Mouse (Mus musculus) C2C12 (cell line): ENCODE results near the gene Dync1i1. TPM values are rescaled to one million over a fixed set of nuclear protein-coding genes. Genes with fewer than 3 reads are reported as not detected.

ENCODE experiments used
- H3K27me3 ChIP-seq: one replicate; pipeline ENCODE4 v1.6.1; 2011; ENCODE audit not compliant: control insufficient read depth, insufficient read depth, insufficient read length
- H3K36me3 ChIP-seq: one replicate; pipeline ENCODE4 v1.6.1; 2011; ENCODE audit not compliant: control insufficient read depth, insufficient read depth
- H3K4me3 ChIP-seq: one replicate; pipeline ENCODE4 v1.5.1; 2011; ENCODE audit warnings: mild to moderate bottlenecking, control low read depth; ENCODE audit not compliant: poor library complexity, insufficient read depth, severe bottlenecking
- H3K79me2 ChIP-seq: one replicate; pipeline ENCODE4 v1.6.1; 2011; ENCODE audit not compliant: control insufficient read depth, insufficient read depth
- H3K79me3 ChIP-seq: one replicate; pipeline ENCODE4 v1.6.1; 2011; ENCODE audit warnings: low read depth, control low read depth
- H3ac ChIP-seq: one replicate; pipeline ENCODE3; 2011; ENCODE audit warnings: low read depth; ENCODE audit not compliant: control insufficient read depth, insufficient read length
- CEBPB ChIP-seq: IDR thresholded peaks from one replicate; pipeline ENCODE4 v1.6.1; 2011; ENCODE audit warnings: low read depth, mild to moderate bottlenecking, control low read depth, moderate library complexity
- CTCF ChIP-seq: IDR thresholded peaks from one replicate; pipeline ENCODE4 v1.5.1; 2011; ENCODE audit not compliant: control insufficient read depth, insufficient read depth, insufficient read length
- FOSL1 ChIP-seq: IDR thresholded peaks from one replicate; pipeline ENCODE4 v1.8.0; 2011; ENCODE audit warnings: mild to moderate bottlenecking, low read length; ENCODE audit not compliant: poor library complexity, insufficient read depth, severe bottlenecking
- MAX ChIP-seq: IDR thresholded peaks from one replicate; pipeline ENCODE4 v1.6.1; 2011; ENCODE audit warnings: mild to moderate bottlenecking, control low read depth
- MYOD1 ChIP-seq: IDR thresholded peaks from one replicate; pipeline ENCODE4 v1.6.1; 2011; ENCODE audit warnings: low read depth; ENCODE audit not compliant: control insufficient read depth, insufficient read length
- MYOG ChIP-seq: IDR thresholded peaks from one replicate; pipeline ENCODE4 v1.6.1; 2011; ENCODE audit not compliant: control insufficient read depth, insufficient read length; ENCODE audit errors: extremely low read depth
- USF1 ChIP-seq: IDR thresholded peaks from one replicate; pipeline ENCODE4 v1.6.1; 2011; ENCODE audit warnings: low read depth, mild to moderate bottlenecking, control low read depth, moderate library complexity
- polyA plus RNA-seq: library from polyadenylated mRNA; unstranded; fragments of >200 nt; fragmentation: generic; extraction: Trizol; gene quantifications from one replicate; pipeline ENCODE4 v1.2.1, GENCODE M21; 2012; ENCODE audit warnings: missing spikeins

Gene Dync1i1
- polyA plus RNA-seq, 1 experiment: 0.26 TPM

DNA sequence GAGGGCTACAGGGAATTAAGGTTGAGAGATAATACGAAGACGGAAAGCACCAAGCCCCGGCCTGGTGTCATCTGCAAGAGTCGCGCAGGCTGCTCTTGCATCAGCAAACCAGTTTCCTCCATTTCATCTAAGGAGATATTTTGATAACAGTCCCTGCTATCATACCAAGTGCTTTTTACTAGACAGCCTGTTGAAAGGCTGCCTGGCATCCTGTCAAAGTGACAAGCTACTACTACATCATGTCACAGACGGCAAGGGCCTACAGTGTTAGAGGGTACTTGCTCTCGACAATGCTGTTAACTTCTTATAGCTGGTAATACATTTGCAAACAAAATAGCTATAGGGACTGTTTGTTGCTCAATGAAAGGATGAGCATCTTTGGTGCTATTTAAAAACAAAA lies 345.6 kb downstream of the Dync1i1 start:
- no peaks in the 10 kb centered on the region for H3K79me2 ChIP-seq
- TF ChIP-seq USF1 (no peak), MAX (no peak), FOSL1 (no peak), CTCF (no peak), MYOD1 (no peak), CEBPB (no peak), MYOG (no peak)
- H3ac ChIP-seq: no peak overlapping the region
- no peaks in the 10 kb centered on the region for H3K79me3 ChIP-seq
- no peaks in the 10 kb centered on the region for H3K36me3 ChIP-seq
- no peak overlapping the region for H3K4me3 ChIP-seq
- H3K27me3 ChIP-seq: no peaks in the 10 kb centered on the region

- no peak for TF ChIP-seq FOSL1
- TF ChIP-seq MAX: no peak
- TF ChIP-seq USF1: no peak
- no peak for TF ChIP-seq MYOD1
- TF ChIP-seq CTCF: no peak
- no peak for TF ChIP-seq CEBPB
- no peak for TF ChIP-seq MYOG
- Histone ChIP-seq H3K27me3 (no peaks in the 10 kb centered on the region), H3K4me3 (no peak overlapping the region), H3K36me3 (no peaks in the 10 kb centered on the region), H3K79me2 (no peaks in the 10 kb centered on the region), H3ac (no peak overlapping the region), H3K79me3 (no peaks in the 10 kb centered on the region)
These were observed 350.6 kb downstream of the Dync1i1 start for GRCm38 (mm10) chr6:6075940-6076447.

DNA sequence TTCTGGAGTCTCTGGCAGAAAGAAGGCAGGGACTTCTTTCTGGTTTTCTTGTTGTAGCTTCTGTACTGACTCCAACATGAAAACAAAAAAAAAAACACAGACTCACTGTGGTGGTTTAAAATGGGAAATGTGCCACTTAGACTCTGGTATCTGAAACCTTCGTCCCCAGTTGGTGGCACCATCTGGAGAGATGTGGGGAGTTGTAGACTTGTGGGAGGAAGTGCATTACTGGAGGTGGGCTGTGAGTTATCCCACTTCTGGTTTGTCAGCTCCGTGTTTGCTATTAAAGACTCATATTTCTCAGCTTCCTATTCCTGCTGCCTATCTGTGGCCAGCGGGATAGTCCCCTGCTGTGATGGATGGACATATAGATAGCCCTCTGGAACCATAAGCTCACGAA lies 351.8 kb downstream of the Dync1i1 start:
- H3K79me2 ChIP-seq: no peaks in the 10 kb centered on the region
- no peaks in the 10 kb centered on the region for H3K79me3 ChIP-seq
- no peak overlapping the region for H3K4me3 ChIP-seq
- no peaks in the 10 kb centered on the region for H3K27me3 ChIP-seq
- no peaks in the 10 kb centered on the region for H3K36me3 ChIP-seq
- no peak overlapping the region for H3ac ChIP-seq
- TF ChIP-seq MYOG (no peak), CTCF (no peak), MYOD1 (no peak), MAX (no peak), CEBPB (no peak), FOSL1 (no peak), USF1 (no peak)

Other genes starting within 250 kb of the Dync1i1 start
- gene Pdk4, start 229.3 kb upstream of the Dync1i1 start, polyA plus RNA-seq: 41.6 TPM